Mouse (Mus musculus): Measurements from ENCODE around the gene Mmp12.
"Not testable (repeated sequence)": the region's sequence is repeated elsewhere in the genome, so short reads cannot be mapped to it uniquely, and the experiment has no call there.

Gene Mmp12

DNA sequence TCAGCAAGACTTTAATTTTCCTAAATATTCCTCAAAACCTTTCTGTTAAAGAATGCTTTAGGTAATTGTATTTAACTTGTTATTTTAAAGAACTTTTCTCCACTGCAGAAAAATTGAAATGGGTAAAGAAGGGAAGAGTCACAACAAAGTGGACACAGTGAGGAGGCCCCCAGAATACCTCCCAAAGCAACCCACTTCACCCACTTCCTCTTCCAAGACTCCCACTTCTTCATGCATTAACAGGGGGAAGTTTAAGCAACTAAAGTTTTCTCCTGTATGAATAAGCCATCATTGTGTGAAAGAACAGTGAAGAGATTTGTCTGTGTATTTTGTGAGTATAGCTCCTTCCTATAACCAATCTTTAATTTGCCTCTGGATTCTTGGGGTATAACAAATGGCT, at the start of gene Mmp12:
Gene Mmp12, plus strand, starts transcription at position 275 of the 400 bp plus-strand sequence.
- DNase-seq (ENCODE audit: low read depth), result no peak

DNA sequence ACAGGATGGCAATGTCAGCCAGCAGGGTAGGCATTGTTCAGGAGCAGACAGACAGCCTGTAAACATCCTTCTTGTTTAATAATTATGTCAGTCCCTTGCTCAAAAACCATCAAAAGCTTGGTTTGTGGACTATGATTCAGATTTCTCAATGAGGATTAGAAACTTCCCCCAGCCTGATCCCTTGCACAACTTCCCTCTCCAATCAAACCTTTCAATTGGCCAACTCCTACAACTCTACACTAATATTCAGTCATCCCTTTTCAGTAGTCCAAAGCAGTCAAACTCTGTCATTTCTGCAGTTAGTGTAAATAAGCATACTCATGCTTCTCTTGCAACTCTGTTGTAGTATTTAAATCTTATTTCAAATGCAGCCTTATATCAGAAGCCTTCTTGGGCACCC, 12.3 kb upstream of the Mmp12 start:
- DNase-seq (ENCODE audit: low read depth), result peak; percentile 35

DNA sequence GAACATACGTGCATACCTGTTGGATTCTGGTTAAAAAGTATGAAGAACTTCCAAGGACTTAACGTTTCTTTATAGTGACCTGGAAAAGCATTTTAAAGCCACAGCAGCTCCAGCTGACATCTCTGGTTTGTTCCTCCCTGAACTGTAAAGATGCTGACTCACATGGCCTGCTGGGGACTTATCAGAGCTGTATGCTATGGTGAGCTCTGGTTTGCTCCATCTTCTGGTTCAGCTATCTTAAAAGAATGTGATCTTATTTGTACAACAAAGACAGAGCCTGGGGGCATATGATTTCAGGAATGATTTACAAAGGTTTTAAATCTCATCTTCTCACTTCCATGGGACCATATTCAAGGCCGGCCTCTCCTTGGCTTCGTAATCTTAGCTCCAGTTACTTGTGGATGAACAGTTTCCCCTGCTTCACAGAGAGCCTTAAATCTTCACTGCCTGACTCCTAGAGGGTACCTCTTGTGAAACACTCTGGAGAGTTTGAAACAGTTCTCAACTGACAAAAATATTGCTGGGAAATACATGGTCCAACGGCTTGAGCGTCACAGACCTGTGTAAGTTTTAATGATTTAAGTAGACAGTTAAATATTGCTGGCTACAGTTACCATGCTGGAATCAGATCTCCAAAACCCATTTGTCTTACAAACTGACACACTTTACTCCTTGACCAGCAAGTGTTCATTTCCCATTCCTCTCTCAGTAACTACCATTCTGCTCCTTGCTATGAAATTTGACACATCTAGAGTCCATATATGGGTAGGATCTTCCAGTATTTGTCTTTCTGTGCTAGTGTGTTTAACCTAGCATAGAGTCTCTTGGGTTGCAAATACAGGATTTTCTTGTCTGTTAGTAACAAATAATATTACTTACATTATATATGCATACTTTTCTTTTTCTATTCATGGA, 8.2 kb upstream of the Mmp12 start:
- DNase-seq (ENCODE audit: low read depth), result no peak

DNA sequence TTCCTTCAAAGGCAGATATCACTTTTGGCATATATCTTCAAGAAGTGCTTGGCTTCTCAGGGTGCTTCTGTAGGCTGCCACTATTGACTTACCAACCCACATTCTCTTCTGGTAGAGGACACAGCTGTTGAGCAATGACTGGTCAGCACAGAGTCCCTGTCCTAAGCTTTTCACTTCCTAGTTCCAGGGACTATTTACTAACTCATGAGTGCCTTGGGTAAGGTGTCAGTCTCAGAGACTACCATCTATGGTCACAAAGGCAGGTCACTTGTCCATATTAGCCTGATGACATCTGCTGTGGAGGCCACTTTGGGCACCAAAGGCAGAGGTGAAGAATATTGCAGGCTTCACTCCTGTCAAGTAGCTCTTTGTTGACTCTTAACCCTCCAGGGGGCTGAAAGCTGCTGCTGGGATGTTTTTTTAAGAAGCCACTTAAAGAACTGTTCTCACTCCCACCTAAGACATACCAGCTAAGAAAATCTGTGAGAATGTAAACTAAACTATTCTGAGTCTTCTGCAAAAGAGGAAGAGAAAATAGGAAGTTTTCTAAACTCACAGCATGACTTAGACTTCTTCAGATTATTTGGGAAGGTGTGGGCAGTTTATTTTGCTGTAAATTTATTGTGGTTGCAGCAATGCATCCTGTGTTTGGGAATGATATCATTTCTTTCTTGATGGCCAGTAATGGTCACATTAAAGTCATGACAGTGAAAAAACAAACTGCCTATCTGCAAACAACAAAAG, 7.3 kb upstream of the Mmp12 start:
- no peak for DNase-seq (ENCODE audit: low read depth)

DNA sequence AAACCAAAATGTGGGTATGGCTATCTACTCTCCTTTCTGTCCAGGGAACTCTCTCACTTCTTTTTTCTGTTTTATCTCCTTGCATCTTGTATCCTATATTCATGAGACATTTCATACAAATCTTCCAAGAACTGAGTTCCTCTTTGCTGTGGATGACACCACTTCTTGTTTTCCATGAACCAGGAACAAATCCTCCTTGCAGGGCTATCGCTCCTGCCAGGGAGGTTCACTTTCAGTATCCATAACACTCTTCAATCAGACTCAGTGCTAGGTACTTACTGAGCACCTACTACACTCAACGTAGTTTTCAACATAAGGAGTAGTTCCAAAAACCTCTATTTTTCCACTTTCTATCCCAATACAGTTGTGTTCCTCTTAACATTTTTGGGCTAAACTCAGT, 1.3 kb downstream of the Mmp12 start:
- no peak for DNase-seq (ENCODE audit: low read depth)

DNA sequence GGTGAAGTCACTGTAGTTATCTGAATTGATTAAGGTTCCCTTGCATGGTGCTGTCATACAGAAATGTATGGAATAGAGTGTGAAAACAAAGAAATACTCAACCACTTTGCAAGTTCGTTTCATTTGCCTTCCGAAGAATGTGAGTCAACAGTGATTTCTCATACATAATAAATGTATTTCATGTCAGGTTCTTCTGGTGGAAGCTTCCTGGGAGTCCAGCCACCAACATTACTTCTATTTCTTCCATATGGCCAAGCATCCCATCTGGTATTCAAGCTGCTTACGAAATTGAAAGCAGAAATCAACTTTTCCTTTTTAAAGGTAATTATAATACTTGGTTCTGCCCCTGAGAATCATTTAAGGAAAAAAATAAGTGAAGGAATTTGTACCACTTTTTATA, 10.4 kb downstream of the Mmp12 start:
- no peak for DNase-seq (ENCODE audit: low read depth)

DNA sequence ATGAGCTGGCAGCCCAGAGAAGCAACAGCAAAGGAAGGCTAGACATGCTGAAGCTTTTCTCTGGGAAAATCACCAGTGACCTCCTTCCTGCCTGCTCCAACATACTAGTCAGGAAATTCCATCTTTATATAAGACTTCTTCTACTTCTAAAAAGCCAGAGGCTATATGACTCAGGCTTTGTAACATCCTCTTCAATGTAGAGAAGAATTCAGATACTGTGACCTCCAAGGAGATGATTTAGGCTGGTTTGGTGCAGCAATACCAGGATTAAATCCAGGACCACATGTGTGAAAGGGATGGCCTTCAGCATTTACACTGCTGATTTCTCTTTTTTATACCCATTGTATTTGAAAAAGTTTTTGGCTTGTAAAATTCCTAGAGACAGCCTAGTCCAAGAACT, 43.8 kb downstream of the Mmp12 start, which contains the start of gene Mmp1b:
Gene Mmp1b, minus strand, starts transcription at position 101 of the 400 bp plus-strand sequence.
- DNase-seq (ENCODE audit: low read depth), result no peak

DNA sequence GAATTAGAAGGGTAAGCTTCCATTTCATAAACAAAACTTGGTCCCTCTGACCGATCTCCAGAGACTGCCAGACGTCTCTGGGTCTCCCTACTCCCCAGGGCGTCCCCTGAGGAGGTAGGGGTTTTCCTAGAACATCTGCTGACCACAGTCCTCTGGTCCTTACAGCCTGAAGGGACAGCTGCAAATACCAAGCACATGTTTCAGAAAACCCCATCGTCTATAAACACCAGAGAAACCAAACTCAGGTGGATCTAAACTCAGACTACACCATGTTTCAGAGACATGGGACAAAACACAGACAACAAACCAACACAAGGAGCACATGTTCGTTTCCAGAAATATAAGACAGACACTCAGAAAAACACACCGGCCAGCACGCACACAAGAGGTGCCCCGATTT, 52.4 kb downstream of the Mmp12 start:
- not testable (repeated sequence) for DNase-seq (ENCODE audit: low read depth)

Measured in 416B (cell line).